Mouse (Mus musculus): ENCODE data around the gene Setd1b. TPM values are rescaled to one million over a fixed set of nuclear protein-coding genes. Genes with fewer than 3 reads are reported as not detected.

Gene Setd1b
- total RNA-seq, 1 experiment from 2014 or later, result 7.7 TPM

GRCm38 (mm10) chr5:123138230-123138911, 3.6 kb upstream of the Setd1b start:
- no peak for ATAC-seq (replicated peaks; ENCODE audit: low read depth, poor library complexity, severe bottlenecking)

GRCm38 (mm10) chr5:123138953-123139721, 2.9 kb upstream of the Setd1b start:
- ATAC-seq (replicated peaks; ENCODE audit: low read depth, poor library complexity, severe bottlenecking), result no peak

- no peak for ATAC-seq (replicated peaks; ENCODE audit: low read depth, poor library complexity, severe bottlenecking)
Observed at GRCm38 (mm10) chr5:123139722-123140627, 2.0 kb upstream of the Setd1b start.

GRCm38 (mm10) chr5:123140694-123141554, 1.1 kb upstream of the Setd1b start:
- ATAC-seq (replicated peaks; ENCODE audit: low read depth, poor library complexity, severe bottlenecking), result peak; percentile 51

GRCm38 (mm10) chr5:123141555-123142160, 335 bp upstream of the Setd1b start:
- peak; percentile 15 for ATAC-seq (replicated peaks; ENCODE audit: low read depth, poor library complexity, severe bottlenecking)

- ATAC-seq (replicated peaks; ENCODE audit: low read depth, poor library complexity, severe bottlenecking), result no peak
Observed at GRCm38 (mm10) chr5:123143251-123143970, 1.4 kb downstream of the Setd1b start.

- ATAC-seq (replicated peaks; ENCODE audit: low read depth, poor library complexity, severe bottlenecking), result no peak
Observed at GRCm38 (mm10) chr5:123143971-123144745, 2.2 kb downstream of the Setd1b start.

- no peak for ATAC-seq (replicated peaks; ENCODE audit: low read depth, poor library complexity, severe bottlenecking)
Observed at GRCm38 (mm10) chr5:123144746-123145590, 3.0 kb downstream of the Setd1b start.

- no peak for ATAC-seq (replicated peaks; ENCODE audit: low read depth, poor library complexity, severe bottlenecking)
Observed at GRCm38 (mm10) chr5:123146357-123146756, 4.4 kb downstream of the Setd1b start.

GRCm38 (mm10) chr5:123147569-123147968, 5.6 kb downstream of the Setd1b start:
- no peak for ATAC-seq (replicated peaks; ENCODE audit: low read depth, poor library complexity, severe bottlenecking)

- no peak for ATAC-seq (replicated peaks; ENCODE audit: low read depth, poor library complexity, severe bottlenecking)
Observed at GRCm38 (mm10) chr5:123148073-123148722, 6.2 kb downstream of the Setd1b start.

- peak; percentile 57 for ATAC-seq (replicated peaks; ENCODE audit: low read depth, poor library complexity, severe bottlenecking)
Observed at GRCm38 (mm10) chr5:123149451-123150400, 7.7 kb downstream of the Setd1b start.

GRCm38 (mm10) chr5:123150641-123151040, 8.6 kb downstream of the Setd1b start:
- no peak for ATAC-seq (replicated peaks; ENCODE audit: low read depth, poor library complexity, severe bottlenecking)

GRCm38 (mm10) chr5:123151077-123151476, 9.1 kb downstream of the Setd1b start:
- ATAC-seq (replicated peaks; ENCODE audit: low read depth, poor library complexity, severe bottlenecking), result peak; percentile 79

GRCm38 (mm10) chr5:123151707-123152362, 9.8 kb downstream of the Setd1b start:
- no peak for ATAC-seq (replicated peaks; ENCODE audit: low read depth, poor library complexity, severe bottlenecking)

All from common myeloid progenitor, adult 5-6 weeks (primary cell).